Mouse (Mus musculus) kidney, adult 9 months (tissue): ENCODE measurements at regions not wholly inside any gene's neighbourhood (a gene's known extent, or its start where the extent isn't known, plus 50 kb on each side); places are given as distances from the start of the nearest gene placed in this dataset.

ENCODE experiments used
- DNase-seq: peaks from one replicate; pipeline ENCODE4 v3.0.0; 2022

DNA sequence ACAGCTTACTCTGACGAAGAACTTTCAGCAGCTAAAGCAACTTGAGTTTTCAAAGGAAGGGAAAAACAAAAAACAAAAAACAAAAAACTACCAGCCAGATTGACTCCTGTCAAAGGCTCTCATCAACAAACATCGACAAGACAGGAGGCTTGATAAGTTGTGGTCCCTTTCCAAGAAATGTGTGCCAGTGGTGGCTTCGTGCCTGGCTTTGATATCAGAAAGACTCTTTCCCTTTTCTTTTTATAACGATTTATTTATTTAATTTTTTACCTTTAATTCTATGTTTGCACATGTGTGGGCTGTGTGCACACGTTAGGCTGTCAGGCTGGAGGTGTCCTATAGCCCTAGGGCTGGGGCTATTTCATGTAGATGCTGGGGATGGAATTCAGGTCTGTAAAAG, 60.4 kb downstream of the Dact1 start:
- no peak for DNase-seq

DNA sequence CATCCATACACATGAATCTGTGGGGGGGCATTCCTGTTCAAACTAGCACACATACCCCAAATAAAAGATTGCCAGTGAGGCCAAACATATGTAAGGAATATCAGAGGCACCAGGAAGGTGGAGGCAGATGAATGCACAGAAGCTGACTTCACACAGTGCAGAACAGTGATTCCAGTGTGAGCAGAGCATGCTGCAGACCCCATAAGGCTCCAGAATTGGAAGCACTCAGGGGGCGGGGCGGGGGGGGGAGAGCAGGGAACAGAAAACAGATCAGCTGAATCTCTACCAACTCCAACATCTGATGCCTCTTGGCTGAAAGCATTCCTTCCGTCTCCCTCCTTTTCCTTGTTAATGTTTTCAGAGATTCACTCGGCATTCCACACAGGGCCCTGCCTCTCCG, 62.3 kb downstream of the Dact1 start:
- DNase-seq, result no peak

DNA sequence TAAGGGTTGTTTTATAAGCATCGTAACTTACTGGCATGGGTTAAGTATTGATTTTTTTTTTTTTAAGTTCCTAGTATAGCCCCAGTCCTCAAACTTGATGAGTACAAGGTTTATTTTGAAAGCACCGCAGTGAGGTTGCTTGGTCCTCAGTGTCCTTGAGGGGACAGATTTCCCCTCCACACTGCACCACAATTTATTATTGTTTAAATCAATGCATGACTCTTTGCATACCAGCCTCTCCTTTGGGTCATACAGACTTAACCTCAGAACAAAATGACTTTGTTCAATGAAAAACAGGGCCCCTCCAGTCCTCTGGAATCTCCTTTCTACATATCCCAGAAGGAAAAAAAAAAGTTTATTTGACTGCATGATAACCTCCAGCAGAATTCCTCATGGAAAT, 63.9 kb downstream of the Dact1 start:
- DNase-seq, result no peak

DNA sequence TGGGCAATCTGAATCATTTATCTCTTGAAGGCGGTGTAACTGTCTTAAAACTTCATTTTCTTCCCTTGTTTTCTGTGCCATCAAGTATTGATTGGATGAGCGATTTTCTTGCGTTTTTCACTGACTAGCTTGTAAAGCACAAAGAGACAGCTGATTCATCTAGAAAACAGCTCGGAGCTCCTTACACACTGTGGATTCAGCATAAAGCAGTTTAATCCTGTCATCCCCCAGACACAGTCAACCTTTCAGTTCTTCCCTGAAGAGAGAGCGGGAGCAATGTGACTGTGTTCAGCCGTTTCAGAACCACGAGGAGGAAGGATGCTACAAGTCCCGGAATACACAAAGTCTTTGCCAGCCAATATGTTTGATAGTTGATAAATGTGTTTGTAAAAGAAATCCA, 66.8 kb downstream of the Dact1 start:
- no peak for DNase-seq

DNA sequence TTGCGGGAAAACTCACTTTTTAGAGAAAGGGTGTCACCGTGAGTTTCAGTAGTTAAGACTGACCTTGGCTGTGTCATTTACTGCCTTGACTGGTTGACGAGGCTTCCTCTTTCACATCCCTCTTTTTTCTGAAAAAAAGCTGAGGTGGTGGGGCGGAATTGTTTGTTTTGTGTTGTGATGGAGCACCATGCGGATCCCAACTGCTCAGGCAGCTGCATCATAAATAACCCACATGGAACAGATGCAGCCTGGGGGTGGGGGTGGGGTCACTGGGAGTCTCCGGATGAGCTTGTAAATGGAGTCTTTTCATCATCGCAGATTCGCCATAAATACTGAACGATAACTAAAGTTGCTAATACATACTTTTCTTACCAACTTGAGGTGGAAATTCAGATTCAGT, 67.3 kb downstream of the Dact1 start:
- no peak for DNase-seq

DNA sequence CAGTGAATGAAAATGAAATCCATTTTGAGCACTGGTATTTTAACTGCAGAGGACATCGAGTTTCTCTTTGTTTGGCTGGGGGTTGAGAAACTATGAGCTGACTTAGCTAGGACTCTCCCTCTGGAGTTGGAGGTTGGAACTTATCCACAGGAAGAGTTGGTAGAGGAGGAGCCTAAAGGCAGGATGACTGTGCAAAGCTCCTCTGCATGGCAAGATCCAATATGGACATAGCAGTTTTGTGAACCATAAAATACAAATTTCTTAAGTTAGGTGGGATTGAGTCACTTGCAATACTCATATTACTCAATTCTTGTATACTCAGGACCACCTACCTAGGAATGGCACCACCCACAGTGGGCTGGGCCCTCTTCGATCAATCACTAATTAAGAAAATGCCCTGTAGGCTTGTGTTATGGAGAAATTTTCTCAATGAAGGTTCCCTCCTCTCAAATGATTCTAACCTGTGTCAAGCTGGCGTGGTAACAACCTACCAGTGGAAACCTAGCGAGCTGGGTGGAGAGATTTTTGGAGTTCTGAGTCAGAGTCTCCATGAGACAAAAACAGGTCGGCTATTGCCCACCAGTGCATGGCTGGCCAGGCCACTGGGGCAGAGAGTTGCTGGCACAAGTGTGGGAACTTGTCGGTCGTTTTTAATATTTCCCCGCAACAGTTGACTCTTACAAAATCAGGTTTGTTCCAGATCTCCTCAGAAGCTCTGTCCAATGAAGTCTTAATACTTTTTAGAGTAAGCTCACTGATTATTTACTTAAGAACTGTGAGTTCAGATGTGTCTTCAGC, 70.1 kb downstream of the Dact1 start:
- DNase-seq, result no peak

DNA sequence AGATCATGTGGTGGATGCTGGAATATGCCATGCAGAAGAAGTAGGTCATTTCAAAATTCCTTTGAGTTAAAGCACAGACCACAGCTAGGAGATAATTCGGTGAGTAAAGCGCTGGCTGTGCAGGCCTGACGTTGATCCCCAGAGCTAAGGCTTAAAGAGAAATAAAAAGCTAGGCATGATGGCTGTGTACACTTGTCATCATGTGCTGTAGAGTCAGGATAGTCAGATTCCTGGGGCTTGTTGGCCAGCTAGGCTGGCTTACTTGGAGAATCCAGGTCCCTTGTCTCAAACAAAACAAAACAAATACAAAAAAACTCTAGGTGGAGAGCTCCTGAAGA, 70.7 kb downstream of the Dact1 start:
- no peak for DNase-seq

DNA sequence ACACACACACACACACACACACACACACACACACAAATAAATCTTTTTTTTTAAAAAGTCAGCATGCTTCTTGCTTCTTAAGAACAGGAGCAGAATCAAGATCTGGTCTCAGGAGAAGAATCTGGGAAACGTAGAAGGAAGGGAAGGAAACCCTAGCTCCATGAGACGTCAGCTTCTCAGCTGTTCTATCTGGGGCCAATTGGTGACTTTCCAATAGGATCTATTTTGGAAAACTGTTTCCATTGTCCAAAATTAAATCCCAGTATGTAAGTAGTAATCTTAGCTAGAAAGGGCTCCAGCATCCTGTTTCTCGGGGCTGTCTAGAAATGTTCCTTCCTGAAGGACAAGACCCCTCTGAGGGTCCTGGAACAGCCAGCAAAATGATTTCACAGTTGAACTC, 76.6 kb downstream of the Dact1 start:
- DNase-seq, result no peak

DNA sequence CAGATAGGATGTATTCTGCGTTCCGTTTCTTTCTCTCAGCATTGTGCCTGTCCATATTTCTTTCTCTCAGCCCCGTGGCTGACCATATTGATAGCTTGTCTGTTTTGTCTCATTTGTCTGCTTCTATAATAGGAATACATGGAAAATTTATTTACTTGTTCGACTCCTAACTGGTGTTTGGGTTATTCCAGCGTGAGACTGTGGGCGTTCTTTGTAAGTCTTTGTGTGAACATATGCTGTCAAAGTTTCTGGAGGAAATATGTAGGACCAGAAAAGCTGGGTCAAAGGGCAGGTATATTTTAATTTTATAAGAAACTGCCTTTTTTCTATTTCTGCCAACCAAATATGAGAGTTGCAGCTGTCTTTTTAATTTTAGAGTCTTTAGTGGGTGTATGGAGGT, 81.8 kb downstream of the Dact1 start:
- DNase-seq, result no peak

DNA sequence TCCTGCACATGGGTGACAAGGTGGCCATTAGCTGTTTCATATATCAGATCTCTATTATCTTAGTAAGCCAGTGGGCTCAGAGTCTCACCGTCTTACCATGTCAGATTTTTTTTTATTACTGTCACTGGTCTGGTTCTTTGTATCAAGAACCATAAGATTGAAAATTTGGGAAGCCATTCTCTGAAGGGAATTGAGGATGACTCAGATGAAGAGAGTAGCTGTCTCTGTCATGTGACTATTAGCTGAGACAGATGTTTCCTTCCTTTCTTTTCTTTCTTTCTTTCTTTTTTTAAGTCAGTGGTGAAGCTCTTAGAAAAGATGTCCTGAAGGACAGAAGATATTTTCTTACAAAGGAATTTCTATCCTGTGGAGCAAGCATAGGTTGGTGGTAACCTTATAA, 84.1 kb downstream of the Dact1 start:
- DNase-seq, result no peak

DNA sequence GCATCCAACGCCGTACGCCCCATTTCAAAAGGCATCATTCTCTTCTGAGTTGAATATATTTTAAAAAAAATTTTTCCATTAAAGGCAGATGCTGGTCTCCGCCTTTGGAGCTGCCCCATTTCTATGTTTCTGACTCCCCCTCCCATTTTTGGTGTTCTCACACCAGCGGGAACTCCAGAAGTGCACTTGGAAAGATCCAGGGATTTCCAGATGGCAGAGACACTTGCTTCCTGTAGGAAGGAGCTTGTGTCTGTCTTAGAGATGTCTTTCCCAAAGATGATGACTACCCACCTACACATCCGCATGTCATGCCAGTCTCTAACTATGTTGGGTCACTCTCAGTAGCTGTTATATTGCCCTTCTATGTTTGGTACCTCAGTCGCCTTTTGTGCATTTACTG, 87.8 kb downstream of the Dact1 start:
- DNase-seq, result no peak

DNA sequence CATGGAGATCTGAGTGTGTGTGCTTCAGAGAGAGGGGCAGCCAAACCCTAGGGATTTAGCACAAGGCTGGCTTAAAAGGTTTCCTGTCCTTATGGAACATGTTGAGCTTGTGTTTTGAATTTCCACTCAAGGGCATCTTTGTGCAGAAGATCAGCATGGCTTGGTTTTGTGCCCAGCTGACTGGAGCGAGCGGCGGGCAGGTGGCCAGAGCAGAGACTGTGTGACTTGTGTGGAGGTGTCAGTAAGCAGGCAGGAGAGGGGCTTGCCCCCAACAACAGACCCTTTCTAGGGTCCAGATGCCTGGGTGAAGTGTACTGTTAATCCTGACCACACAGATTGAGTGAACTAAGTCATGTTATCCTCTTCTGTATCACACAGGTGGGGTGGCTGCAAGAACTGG, 89.0 kb downstream of the Dact1 start:
- DNase-seq, result no peak

DNA sequence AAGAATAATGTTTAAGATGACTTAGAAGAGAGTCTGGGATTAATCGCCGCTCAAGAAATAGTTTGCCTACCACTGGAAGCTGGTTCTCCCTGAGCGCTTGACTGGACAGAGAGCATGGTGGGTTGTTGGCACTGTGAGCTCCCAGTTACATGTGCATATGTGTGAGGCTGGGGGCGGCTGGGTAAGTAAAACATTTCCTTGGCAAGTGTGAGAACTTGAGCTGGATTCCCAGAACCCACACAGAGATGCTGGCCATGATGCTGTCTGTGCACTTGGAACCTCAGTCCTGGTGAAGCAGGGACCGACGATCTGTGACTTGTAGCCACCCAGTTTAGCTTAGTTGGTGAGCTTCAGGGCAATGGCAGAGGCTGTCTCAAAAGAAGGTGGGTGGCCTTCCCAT, 90.5 kb downstream of the Dact1 start:
- no peak for DNase-seq

DNA sequence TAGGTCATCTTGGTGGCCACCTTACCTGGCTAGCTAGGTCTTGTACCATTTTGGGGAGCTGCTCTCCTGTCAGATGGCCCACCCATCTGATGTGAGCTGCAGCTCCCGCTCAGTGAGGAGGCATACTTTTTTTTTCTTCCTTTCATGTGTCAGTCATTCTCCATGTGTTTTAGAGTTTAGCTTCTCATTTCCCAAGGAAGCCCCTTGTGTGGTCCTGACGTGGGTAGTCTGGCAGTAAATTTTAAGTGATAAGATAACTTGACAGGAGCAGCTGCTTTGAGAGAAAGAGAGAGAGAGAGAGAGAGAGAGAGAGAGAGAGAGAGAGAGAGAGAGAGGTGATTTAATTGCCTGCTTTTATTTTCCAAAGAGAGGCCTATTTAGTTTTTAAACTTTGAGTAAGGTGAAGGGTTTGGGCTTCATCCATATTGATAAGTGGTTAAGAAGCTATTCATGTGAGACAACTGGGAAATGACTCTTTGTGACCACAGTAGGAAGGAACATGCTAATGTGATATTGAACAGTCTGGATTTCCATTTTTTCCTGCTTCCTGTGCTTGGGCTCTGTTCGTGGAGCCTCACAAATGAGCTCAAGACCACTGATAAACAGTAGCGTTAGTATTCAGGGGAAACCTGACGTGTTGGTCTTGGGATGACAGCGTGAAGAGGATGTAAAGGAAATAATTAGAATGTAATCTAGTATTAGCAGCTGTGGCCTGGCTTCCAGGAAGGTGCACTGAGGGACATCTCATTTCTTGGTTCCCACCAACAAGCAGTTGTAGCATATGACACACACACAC, 92.1 kb downstream of the Dact1 start:
- DNase-seq, result no peak

DNA sequence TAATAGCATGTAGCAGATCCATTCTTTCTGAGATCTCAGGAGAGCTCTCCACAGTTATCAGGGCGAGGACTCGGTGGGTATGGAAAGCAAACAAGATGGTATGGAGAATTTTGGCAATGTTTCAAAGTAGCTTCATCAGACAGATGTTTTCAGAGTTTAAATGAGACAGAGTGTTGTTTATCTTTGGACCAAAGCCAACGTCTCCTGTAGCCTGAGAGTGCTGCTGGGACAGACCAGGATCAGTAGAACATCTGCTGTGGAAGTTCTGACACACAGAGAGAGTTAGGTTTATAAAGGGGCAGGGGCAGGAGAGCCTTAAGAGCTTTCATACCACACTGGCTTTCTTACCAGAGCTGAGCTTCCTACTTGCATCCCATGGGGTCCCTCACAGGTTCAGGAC, 97.6 kb downstream of the Dact1 start:
- no peak for DNase-seq

DNA sequence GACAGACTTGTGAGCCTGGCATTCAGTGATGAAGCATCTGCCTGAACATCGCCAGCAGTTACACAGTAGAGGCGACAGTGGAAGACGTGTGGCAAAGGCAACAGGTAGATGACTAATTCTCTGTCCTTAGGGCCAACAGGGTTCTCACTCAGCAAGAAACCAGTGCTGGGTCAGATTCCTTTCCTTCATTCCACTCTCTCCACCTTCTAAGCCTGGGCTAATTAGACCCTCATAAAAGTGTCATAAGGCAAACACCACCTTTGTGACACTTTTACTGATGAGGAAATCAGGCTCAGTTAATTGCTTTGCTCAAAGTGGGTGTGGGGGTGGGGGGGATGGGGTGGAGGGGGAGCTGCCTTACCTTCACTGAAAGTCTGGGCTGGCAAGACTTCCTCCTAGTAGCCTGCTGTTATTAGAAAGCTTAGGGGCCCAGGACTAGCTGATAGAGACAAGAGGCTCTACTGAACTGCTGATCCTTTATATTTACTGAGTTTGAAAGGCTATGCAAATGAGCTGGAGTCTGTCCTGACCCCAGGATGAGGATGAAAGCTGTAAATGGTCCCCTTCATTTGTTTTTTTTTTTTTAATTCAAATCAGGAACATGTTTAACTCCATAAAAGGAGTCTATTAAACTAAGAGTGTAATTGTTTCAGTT, 98.8 kb downstream of the Dact1 start:
- DNase-seq, result no peak

DNA sequence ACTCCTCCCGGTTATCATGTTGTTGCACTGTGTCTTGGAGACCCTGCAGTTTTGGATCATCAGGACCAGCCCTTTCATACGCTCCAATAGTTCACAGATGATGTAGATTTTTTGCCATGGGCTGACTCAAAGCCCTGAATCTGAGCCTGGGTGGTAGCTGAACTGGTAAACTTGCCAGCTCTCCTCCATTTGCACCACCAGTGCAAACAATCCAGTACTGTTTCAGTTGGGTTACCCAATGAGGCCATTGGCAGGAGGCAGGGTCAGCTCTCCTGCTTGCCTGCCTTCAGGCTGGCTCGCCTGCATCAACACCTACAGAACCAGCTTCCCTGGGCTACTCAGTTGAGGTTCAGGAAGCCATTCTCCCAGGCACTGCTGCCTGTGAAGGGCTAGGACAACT, 102.6 kb downstream of the Dact1 start:
- DNase-seq, result no peak

DNA sequence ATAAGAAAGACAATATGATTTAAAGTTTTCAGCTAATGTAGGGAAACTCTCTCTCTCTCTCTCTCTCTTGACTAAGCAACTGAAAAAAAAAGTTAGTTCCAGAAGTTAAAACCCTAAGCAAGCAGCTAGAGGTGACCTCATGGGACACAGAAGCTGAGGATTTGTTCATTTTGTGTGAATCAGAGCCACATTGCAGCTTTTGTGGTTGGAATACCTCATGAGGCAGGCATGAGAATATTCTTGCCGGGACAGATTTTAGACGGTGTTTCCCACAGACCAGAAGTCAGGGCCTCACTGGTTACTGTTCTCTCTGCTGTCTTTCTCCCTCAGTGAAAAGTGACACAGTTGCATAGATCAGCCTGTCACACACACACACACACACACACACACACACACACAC, 107.3 kb downstream of the Dact1 start:
- DNase-seq, result no peak

DNA sequence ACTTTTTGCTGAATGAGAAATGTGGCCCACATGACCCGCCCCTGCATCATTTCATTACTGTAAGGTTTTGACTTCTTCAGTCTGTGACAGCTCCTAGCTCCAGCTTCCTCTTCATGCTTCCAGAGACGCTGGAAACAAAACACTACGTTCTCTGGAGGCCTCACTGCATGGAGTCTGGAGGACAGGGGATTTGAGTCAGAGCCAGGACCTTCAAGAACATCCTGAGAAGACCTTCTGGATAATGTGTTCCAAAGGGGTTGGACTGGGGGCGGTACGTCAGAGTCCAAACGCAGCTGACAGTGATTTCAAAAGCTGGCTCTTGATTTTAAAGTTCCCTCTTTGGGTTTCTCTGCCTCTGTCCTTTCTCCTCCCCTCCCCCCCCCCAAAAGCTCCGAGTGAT, 108.5 kb downstream of the Dact1 start:
- peak; percentile 15 for DNase-seq

DNA sequence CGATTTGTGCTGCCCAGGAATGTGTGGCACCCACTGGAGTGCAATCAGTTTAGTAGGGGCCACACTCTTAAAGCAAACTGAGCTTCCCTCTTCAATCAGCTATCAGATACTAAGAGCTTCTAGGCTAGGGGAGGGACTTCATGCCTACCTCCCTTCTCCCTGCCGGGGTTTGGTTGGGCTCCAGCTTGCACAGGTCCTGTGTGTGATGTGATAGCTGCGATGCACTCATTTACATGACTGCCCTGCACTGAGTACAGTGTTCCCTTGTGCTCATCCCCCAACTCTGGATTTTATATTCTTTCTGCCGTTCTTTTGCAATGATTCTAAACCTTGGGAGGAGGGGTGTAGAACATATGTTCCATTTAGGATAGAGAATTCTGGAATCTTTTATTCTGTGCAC, 109.5 kb downstream of the Dact1 start:
- no peak for DNase-seq

DNA sequence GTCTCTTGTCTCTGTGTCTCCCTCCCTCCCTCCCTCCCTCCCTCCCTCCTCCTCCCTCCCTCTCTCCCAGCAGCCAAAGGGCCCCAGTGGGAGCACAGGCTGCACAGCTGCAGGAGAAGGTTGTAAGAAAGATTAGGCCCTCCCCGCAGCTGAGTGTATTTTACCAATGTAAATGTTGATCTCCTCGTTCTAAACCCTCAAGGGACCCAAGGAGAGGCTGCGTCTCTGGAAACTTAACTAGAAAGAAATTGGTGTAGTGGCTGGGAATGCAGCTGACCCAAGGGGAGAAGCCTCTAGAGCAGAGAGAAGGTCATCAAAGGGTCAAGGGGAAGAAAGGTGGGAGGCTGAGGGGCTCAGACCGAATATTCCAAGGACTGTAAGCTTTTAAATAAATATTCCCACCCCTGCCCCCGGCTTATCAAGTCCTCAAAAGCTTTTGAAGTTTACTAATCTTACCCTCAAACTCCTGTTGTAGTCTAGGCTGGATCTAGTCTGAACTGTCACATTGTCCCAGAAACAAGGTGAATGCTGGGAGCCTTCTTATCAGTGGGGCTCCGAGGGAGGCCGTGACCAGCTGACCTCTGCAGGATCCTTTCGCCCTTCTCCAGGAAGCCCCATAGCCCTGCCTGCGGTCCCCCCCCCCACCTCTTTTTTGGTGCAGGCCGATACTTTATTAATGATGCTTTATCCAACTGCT, 116.5 kb downstream of the Dact1 start:
- no peak for DNase-seq

DNA sequence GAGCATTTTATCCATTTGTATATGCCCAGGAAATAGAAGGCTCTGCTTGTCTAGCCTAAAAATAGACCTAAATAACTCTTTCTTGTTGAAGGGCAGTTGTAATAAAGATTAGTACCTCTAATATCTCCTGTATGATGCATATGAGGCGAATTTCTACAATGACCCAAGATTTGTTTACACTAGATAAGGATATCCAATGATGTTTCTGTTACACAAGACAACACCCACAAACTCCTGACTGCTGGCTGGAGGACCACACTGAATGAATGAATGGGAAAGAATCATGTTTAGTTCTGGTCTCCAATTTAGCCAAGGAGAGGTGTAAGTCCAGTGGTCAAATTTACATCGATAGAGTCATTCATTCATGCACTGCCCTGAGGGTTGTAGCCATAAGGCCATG, 118.3 kb downstream of the Dact1 start:
- no peak for DNase-seq

DNA sequence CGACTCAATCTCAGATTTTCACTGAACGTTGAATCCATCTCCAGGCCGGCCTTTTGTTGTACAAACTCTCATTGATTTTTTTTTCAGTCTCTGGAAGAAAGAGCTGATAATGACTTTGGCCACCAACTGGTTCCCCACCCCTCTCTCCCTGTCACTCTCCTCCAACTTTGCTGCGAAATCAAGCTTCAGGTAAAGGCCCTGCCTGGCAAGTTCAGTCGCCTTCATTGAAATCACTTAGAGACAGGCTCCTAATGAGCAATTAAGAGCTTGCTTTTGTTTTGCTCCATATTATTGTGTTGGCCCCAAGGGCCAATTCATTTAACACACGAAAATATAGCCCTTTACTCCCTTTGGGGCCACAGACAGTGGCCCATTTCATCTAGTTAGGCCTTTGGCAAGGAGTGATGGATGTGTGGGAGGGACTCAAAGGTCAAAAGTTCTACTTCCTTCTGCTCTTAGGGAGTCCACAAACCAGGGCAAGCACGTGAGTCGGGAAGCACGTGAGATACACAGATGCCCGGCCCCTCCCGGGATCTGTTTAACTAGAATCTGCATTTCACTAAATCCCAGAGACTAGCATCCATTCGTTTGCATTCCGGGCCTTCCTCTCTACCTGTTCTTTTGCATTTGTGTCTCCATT, 120.0 kb downstream of the Dact1 start:
- peak; percentile 34 for DNase-seq
